Mouse (Mus musculus): ENCODE measurements around the gene Gucy2e.

DNA sequence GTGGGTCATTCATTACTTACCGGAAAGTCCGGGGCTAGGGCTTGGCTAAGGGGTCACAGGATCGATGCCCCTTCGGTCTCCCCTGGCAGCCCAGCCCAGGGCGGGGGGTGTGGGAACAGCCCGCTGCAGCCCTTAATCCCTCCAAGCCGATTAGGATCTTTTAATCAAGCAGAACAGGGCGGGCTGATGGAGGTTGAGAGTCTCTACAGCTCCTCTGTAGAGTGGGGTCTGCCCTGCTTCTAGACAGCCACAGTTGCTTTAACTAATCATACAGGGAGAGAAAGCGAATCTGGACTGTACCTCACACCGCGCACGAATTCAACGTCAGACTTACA is at the start of gene Gucy2e:
- TF ChIP-seq CTCF (IDR thresholded peaks at IDR 0.05; ENCODE audit: low read depth) (no peak), EP300 (IDR thresholded peaks at IDR 0.05; ENCODE audit: low read depth) (no peak)
